Mouse (Mus musculus) gonadal fat pad, adult 2 months (tissue): Measurements from ENCODE around the gene Bcl2. TPM values are rescaled to one million over a fixed set of nuclear protein-coding genes. Genes with fewer than 3 reads are reported as not detected.

Experiments
- DNase-seq: peaks from one replicate; pipeline ENCODE4 v3.0.0-alpha.2; 2012; ENCODE audit warnings: low read depth
- polyA plus RNA-seq: library from polyadenylated mRNA; depleted of rRNA; stranded (reverse); fragments of >200 nt; gene quantifications from 2 replicates; pipeline ENCODE4 v1.2.3, GENCODE M21; 2012

The Bcl2 gene
- polyA plus RNA-seq, 1 experiment = 2.4 TPM

DNA sequence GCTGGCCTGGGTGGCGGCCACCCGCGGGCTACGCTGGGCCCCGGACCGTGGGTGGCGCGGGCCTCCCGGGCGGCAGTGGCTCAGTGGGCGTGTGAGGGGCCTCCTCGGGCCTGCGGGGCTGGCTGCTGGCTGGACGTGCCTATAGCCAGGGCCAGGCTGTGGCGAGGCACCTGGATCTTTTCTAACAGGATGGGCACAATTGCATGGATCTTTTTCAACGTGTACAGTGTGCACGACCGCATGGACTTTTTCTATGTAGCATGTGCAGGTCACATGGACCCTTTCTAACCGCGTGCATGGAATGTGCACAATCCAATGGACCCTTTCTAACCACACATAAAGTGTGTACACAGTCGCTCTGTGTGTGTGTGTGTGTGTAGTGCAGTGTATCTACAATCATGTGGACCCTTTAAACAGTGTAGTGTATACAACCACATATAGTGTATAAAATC lies 482 bp upstream of the Bcl2 start:
- no peak for DNase-seq

DNA sequence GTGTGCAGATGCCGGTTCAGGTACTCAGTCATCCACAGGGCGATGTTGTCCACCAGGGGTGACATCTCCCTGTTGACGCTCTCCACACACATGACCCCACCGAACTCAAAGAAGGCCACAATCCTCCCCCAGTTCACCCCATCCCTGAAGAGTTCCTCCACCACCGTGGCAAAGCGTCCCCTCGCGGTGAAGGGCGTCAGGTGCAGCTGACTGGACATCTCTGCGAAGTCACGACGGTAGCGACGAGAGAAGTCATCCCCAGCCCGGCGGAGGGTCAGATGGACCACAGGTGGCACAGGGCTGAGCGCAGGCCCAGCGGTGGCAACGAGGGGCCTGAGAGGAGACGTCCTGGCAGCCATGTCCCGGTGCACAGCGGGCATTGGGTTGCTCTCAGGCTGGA lies 1.7 kb downstream of the Bcl2 start:
- no peak for DNase-seq

DNA sequence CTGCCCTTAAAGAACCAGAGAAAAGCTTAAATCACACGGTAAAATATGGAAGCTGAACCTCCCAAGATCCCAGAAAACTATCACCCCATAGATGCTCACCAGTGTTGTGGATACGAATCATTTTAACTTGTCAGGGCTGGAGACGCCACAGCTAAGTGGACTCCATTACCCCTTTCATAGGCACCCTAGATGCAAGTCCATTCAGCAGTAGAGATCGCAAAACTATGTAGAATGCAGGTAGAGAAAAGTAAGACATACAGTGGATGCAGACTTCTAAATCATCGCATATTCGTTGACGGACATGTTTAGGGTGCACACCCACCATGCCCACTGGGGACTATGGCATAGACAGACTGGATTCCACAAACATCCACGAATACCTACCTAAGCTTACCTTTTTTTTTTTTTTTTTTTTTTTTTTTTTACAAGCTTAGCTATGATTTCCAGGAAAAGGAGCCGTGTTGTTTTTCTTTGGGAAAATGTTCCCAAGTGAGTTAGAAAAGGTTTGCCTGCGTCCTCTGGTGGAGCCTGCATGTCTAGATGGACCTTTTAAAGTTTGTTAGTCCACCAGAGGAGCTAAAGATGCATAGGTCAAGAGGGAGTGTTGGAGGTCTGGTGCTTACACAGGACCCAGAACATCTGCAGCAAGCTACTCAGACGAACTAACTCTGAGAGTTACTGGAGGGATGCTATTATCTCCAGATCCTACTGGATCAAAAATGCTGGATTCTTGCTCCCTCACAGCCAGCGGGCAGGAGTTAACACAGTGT lies 2.5 kb downstream of the Bcl2 start:
- DNase-seq = no peak

- no peak for DNase-seq
These were observed 3.9 kb downstream of the Bcl2 start for GRCm38 (mm10) chr1:106710202-106710601.

DNA sequence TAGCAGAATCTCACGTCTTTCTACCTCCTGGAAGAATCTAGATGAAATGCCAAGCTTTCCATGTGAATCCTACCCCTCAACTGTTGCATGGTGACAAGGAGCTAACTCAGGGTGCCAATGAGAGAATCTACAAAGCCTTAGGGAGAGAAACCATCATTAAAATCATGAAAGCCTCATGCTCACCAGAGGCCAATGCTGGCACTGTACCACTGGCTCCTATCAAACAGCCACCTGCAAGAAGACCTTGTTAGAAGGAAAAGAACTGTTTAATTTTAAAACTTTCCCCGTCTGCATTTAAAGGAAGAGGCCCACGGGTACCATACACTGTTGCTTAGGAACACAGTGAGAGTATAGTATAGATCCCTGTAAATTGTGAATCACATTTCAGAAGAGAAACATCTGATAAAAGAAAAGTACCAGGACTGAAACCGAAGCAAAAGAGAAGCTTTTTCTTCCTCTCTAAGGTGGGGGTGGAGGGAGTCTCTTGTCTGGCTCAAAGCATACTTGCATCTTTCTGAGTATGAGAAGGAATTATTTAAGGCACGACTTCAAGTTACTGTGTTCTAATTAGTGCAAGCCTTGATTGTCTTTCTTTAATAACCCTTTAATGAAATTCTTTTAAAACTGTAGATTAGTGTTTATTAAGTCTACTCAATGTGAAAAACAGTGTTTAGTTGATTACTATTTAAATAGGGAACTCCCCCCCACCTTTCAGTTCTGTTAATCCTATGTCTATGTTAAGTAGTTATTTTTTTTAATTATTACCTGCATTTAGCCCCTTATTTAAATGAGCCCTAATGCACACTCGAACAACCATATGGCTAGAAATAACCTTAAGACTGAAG lies 6.8 kb downstream of the Bcl2 start:
- DNase-seq = no peak

DNA sequence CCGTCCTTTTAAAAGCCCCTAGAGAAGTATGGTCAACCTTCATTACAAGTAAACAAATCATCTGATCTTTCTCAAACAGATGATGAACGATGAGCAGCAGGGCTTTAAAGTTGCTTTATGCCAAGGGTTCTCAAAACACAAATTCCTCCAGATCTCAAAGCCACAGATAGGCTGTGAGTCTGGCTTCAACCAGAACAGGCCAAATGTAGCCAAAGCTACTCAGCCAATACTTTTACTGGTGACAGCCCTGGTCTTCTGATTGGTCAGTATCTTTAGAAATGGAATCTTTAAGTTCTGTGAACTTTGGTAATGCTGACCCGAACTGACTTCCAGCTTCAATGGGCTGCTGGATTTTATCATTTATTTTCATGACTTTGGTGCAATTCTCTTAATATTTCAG lies 10.9 kb downstream of the Bcl2 start:
- DNase-seq = no peak

- no peak for DNase-seq
These were observed 11.5 kb downstream of the Bcl2 start for GRCm38 (mm10) chr1:106702471-106703175.

GRCm38 (mm10) chr1:106700520-106701114 lies 13.5 kb downstream of the Bcl2 start:
- DNase-seq = no peak

- no peak for DNase-seq
These were observed 17.6 kb downstream of the Bcl2 start for GRCm38 (mm10) chr1:106696472-106696871.

DNA sequence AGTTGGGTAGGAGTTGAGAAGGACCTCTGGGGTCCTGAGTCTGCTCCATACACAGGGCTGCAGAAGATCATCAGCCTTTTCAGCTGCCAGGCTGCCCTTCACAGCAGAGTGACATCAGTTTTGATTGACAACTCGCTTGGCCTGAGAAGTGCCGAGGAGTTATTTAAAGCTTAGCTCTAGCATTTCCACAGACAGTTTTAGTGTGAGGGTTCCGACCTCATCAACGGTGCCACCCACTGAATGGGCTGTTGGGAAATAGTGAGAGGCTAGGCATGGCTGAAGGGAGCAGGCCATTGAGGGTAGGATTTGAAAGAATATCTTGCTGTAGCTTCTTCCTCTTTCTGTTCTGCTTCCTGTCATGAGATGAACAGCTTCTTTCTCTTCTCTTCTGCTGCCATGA lies 18.4 kb downstream of the Bcl2 start:
- no peak for DNase-seq

GRCm38 (mm10) chr1:106694316-106694715 lies 19.8 kb downstream of the Bcl2 start:
- DNase-seq = no peak

- no peak for DNase-seq
These were observed 21.5 kb downstream of the Bcl2 start for GRCm38 (mm10) chr1:106692599-106692998.

- DNase-seq = no peak
These were observed 23.2 kb downstream of the Bcl2 start for GRCm38 (mm10) chr1:106690887-106691286.

DNA sequence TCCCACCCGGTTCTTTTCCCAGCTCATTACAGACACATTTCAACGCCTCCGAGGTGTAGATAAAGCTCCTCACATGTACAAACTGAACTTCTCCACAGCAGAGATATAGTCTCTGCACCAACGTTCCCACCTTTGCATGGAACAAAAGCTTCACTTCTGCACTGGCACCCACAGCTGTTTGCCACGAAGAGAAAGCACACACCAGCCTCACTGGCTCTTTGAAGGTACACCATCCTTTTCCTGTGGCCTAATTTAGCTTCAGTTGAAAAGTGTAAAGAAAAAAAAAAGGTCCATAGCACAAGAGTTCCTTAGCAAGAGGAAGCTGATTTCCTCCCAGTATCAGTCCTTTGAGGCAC lies 25.9 kb downstream of the Bcl2 start:
- DNase-seq = no peak

DNA sequence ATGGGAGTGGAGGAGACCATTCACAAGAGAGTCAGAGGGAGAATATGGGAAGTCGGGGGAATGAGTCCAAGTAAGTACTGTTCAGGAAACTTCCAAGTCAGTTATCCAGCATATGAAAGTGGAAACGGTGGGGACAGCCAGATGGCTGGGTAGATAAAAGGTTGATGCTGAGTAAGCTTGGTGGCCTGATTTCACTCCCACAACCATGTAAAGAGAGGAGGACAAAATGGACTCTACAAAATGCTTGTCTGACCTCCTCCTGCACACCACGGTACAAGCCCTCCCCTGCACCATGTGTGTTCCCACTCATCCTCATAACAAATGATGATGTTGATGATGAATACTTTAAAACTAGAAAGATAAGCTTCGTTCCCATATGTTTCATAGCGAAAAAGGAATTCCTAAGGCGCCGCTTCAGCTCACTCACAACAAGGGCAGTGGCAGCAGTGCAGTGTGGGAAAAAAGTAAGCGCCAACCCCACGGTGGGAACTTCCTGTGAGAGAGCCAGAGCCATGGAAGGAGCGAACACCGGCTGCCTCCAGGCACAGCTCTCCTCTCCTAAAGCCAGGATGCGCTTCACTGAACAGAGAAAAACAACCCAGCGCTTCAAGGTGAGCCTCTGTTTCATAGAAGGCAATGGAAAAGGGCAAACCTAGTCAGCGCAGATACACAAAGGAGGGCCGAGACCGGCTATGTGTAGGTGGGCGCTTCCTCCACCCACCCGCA lies 26.5 kb downstream of the Bcl2 start:
- DNase-seq = no peak

GRCm38 (mm10) chr1:106685702-106686101 lies 28.4 kb downstream of the Bcl2 start:
- no peak for DNase-seq

GRCm38 (mm10) chr1:106684546-106684945 lies 29.5 kb downstream of the Bcl2 start:
- DNase-seq = no peak

DNA sequence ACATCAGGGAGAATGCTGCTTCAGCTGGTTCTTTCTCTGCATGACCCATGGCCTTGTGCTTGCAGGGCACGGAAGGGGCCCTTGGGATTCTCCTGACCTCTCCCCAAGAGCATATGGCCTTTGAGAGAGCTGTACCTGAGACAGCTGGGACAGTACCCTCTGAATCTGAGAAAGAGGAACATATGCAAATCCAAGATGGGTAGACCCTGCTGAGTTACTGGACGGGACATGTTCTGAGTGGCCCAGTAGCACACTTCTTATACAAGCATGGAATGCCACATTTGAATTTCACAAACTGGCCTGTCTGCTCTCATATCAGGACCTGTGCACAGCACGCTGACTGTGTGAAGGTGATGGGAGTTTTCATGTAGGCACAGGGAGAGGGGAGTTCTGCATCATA lies 31.2 kb downstream of the Bcl2 start:
- DNase-seq = no peak

DNA sequence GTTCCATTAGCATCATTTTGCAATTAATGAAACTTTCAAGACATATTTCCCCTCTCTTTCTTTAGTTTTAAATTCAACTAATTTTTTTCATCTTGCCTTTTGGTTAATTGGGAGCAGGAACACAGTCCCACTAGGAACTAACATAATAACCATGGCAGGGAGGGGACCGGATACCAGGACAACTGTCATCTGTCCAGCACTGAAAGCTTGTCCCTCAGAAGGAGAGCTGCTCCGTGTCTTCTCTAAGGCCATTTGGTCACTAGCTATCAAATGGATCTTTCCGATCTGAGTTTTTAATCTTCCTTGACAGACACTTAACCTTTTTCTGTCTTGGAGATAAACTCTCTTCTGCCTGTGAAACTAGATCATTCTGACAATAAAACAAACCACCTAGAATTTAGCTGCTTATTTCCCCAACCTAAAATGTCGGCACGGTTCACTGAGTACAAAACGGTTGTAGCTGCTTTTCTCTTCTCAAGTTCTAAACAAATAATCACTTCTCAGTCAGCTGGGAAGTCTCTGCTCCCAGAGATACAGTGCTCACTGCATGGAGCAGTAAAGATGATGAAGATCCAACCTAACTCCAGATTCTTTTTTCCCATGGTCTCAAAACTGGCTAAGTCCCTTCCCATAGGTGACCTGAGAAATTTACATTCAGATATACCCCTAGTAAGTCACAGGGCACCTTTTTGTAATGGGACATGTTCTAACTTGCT lies 34.1 kb downstream of the Bcl2 start:
- no peak for DNase-seq

DNA sequence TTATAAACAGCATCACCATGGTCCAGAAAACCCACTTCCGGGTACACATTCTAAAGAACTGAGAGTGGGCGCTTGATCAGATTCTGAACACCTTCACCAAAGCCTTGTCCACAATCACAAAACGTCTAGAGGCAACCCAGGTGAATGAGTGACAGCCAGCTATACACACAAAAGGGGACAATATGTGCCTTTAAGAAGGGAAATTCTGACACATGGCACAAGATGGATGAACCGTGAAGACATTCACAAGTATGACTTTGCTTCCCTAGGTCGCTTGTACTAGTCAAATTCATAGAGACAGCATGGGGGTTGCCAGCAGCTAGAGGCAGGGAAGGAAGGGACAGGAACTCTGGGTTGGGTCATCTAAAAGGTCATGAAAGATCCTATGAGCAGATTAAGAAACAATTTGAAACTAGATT lies 36.0 kb downstream of the Bcl2 start:
- DNase-seq = no peak
